Mouse (Mus musculus) thymus, adult 18-20 months (tissue): ENCODE data around the gene Pclaf.

Experiments
- DNase-seq, 2 experiments: peaks; one replicate each; pipeline ENCODE4 v3.0.0; 2022; ENCODE audit warnings: mixed read lengths in 2 of 2

The Pclaf gene

GRCm38 (mm10) chr9:65890143-65890628 lies at the start of gene Pclaf:
Gene Pclaf (plus strand): TSS chr9:65890237.
- peak; percentile 40 to 68 for DNase-seq

- no peak for DNase-seq
Measured at GRCm38 (mm10) chr9:65844421-65845165, 45.4 kb upstream of the Pclaf start.

- DNase-seq: no peak
Measured at GRCm38 (mm10) chr9:65848154-65848553, 41.9 kb upstream of the Pclaf start.

DNA sequence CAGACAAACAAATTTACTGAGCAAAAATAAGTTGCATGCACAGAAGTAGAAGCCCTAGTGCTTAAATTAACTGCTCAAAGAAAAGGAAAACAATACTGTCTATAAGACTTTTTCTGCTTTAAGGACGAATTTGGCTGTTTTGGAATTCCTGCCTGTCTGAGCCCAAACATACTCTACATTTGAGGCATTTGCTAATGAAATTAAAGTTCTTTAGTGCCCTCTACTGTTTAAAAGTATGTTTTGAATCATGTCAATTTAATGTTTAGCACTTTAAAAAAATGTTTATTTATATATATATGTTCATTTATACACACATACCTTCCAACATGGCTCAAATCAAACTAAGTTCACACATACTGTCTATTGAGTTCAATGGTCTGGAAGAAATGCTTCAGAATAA lies 39.8 kb upstream of the Pclaf start:
- no peak for DNase-seq

GRCm38 (mm10) chr9:65859656-65860055 lies 30.4 kb upstream of the Pclaf start:
- no peak for DNase-seq

DNA sequence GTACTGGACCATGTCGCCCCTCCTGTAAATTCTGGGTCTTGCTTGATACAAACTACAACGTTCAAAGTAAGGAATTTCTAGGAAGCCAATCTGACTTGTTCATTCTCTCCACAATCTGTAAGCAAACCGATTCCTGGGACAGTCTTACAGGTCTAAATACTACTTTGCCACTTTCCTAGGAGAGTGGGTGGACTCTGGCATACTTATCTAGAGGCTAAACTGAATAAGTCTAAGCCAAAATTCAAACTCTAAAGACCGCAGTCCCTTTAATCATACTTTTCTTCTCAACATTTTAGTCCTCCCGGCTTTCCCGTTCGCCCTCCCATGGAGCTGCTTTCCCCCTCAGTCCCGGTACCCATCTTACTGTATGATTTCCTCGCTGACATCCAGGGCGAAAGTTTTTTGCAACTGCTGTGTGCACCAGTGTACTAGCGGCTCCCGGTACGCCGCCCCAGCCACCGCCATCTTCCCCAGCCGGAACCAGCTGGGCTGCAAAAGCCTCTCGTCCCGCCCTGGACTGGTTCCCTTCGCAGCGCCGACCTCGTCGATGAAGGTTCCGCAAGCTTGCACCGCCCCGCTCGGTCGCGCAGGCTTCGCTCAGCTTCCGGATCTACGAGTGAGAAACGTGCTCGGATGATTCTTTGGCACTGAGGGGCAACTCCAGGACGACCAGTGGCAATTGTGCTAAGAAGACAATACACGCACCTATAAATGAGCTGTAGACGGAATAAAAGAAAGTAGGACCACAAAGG lies 5.3 kb upstream of the Pclaf start:
- DNase-seq: peak; percentile 81 to 82

- no peak for DNase-seq
Measured at GRCm38 (mm10) chr9:65891126-65891525, 1.1 kb downstream of the Pclaf start.

- DNase-seq: no peak
Measured at GRCm38 (mm10) chr9:65896977-65897376, 6.9 kb downstream of the Pclaf start.

- DNase-seq: no peak
Measured at GRCm38 (mm10) chr9:65902879-65903278, 12.8 kb downstream of the Pclaf start.

DNA sequence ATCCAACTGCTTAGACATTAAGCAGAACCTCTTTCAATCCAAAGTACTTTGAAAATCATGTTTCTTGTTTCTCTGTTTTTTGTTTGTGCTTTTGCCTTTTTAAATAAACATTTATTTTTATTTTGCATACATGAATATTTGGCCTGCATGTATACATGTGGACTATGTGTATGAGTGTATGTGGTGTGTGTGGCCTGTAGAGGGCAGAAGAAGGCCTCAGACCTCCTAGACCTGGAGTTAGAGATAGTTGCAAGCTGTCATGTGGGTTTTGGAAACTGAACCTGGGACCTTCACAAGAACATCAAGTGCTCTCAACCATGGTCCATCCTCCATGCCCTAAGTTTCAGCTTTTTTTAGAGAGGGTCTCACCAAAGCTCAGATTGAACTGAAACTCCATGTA lies 13.4 kb downstream of the Pclaf start:
- no peak for DNase-seq

- peak; percentile 89 to 92 for DNase-seq
Measured at GRCm38 (mm10) chr9:65908394-65909300, 18.6 kb downstream of the Pclaf start, which contains the start of the genes Trip4 and Csnk1g1. Gene Trip4 (minus strand): TSS chr9:65908794. Gene Csnk1g1 (plus strand): TSS chr9:65908924.

DNA sequence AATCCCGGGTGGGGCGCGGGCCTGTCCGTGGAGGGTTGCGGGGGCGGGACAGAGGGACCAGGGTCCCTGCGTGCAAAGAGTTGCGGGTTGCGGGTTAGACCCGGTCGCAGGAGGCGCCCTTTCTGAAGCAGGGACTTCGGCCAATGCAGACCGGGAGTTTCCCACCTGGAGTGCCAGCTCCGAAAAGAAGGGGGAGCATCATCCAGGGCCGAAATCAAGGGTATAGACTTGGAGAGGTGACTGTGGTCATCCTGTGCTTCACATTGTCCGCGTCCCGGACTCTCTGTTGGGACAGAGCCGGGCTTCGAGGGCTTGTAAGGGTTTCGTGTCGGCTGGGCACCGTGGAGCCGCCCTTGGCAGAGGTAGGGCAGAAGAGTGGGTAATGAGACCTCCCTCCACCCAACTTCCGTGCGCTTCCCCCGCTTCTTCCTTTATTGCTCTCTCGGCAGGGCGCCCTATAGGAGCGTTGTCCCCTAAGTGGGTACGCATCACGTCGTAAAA lies 19.3 kb downstream of the Pclaf start:
- DNase-seq: peak; percentile 51 to 61

- no peak for DNase-seq
Measured at GRCm38 (mm10) chr9:65909837-65910236, 19.8 kb downstream of the Pclaf start.

- no peak for DNase-seq
Measured at GRCm38 (mm10) chr9:65913976-65914375, 23.9 kb downstream of the Pclaf start.

- DNase-seq: no peak
Measured at GRCm38 (mm10) chr9:65917015-65917414, 27.0 kb downstream of the Pclaf start.

- DNase-seq: no peak
Measured at GRCm38 (mm10) chr9:65928456-65928855, 38.4 kb downstream of the Pclaf start.

- DNase-seq: no peak
Measured at GRCm38 (mm10) chr9:65929826-65930225, 39.8 kb downstream of the Pclaf start.

DNA sequence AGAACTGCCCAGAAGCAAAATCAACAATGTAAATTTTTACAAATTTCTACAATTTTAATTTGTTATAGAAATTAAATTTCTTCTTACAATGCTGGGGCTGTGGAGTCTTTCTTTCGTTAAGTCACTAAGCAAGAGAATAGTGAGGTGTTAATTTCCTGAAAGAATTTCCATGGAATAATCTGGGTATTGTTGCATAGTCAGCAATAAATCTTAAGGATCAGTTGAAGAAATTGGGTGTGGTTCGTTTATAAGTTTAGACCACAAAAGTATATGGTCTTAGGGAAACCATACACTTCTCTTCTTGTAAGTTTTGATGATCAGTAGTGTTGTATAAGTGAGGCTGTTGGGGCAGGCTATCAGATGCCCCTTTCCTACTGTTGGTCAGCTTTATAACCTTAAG lies 47.5 kb downstream of the Pclaf start:
- DNase-seq: no peak

- no peak for DNase-seq
Measured at GRCm38 (mm10) chr9:65951082-65951587, 61.1 kb downstream of the Pclaf start.
